Mouse (Mus musculus) myocyte (in vitro differentiated cells): Measurements from ENCODE around the gene Cdipt.

ENCODE experiments used
- E2F4 ChIP-seq: IDR thresholded peaks from one replicate; pipeline ENCODE4 v1.6.1; 2011; ENCODE audit warnings: mild to moderate bottlenecking, control low read depth, moderate library complexity; ENCODE audit not compliant: insufficient read depth
- MAX ChIP-seq: IDR thresholded peaks from one replicate; pipeline ENCODE4 v1.6.1; 2011; ENCODE audit warnings: low read depth, mild to moderate bottlenecking, control low read depth
- MYOD1 ChIP-seq, 3 experiments: IDR thresholded peaks; one replicate each; pipeline ENCODE4 v1.6.1; 2011; ENCODE audit warnings: control low read depth in 2 of 3, low read depth in 2 of 3, mild to moderate bottlenecking in 2 of 3, moderate library complexity in 1 of 3; ENCODE audit not compliant: insufficient read length in 2 of 3, control insufficient read depth in 1 of 3
- POLR2A ChIP-seq: IDR thresholded peaks from one replicate; pipeline ENCODE4 v1.6.1; 2011; ENCODE audit warnings: low read depth, mild to moderate bottlenecking, control low read depth, moderate library complexity; ENCODE audit not compliant: insufficient read length
- POLR2AphosphoS2 ChIP-seq: IDR thresholded peaks from one replicate; pipeline ENCODE4 v1.6.1; 2011; ENCODE audit warnings: low read depth, control low read depth; ENCODE audit not compliant: insufficient read length
- SRF ChIP-seq: IDR thresholded peaks from one replicate; pipeline ENCODE4 v1.6.1; 2011; ENCODE audit warnings: low read depth; ENCODE audit not compliant: control insufficient read depth, insufficient read length
- TCF12 ChIP-seq: IDR thresholded peaks from one replicate; pipeline ENCODE4 v1.6.1; 2011; ENCODE audit warnings: mild to moderate bottlenecking, control low read depth; ENCODE audit not compliant: poor library complexity, insufficient read depth, severe bottlenecking
- TCF3 ChIP-seq: IDR thresholded peaks from one replicate; pipeline ENCODE4 v1.6.1; 2011; ENCODE audit warnings: low read depth, control low read depth; ENCODE audit not compliant: insufficient read length
- USF1 ChIP-seq: IDR thresholded peaks from one replicate; pipeline ENCODE4 v1.6.1; 2011; ENCODE audit warnings: low read depth, mild to moderate bottlenecking, control low read depth, moderate library complexity

- TF ChIP-seq POLR2A (no peak), USF1 (no peak), MYOD1 (IDR thresholded peaks at IDR 0.05; ENCODE audit: control insufficient read depth in 1 of 3, insufficient read length in 2 of 3, low read depth in 2 of 3) (no peak), POLR2AphosphoS2 (no peak), E2F4 (no peak), SRF (no peak), TCF12 (no peak), MAX (no peak), TCF3 (no peak)
These were observed 12.0 kb upstream of the Cdipt start for GRCm38 (mm10) chr7:126963548-126964286.
